Mouse (Mus musculus) forebrain, embryonic 15.5 days (tissue): ENCODE measurements around the gene Gm12248. TPM values are rescaled to one million over a fixed set of nuclear protein-coding genes. Genes with fewer than 3 reads are reported as not detected.

Experiments used
- ATAC-seq: fragments of 200-750 bp; cut with Nextera tagmentation; replicated peaks from 2 replicates; pipeline ENCODE4 v1.8.0; 2017; ENCODE audit warnings: mild to moderate bottlenecking, moderate TSS enrichment, moderate library complexity
- H3K27ac ChIP-seq: fragments of 300-500 bp; sonication (generic); replicated peaks from 2 replicates; pipeline ENCODE4 v1.5.1; 2015; ENCODE audit warnings: mild to moderate bottlenecking, inconsistent platforms
- H3K27me3 ChIP-seq: fragments of 300-500 bp; sonication (generic); 2 replicates; pipeline ENCODE4 v1.6.1; 2015; ENCODE audit warnings: inconsistent platforms
- H3K36me3 ChIP-seq: fragments of 300-500 bp; sonication (generic); 2 replicates; pipeline ENCODE4 v1.6.1; 2015; ENCODE audit warnings: mild to moderate bottlenecking, inconsistent platforms
- H3K4me1 ChIP-seq: fragments of 300-500 bp; sonication (generic); 2 replicates; pipeline ENCODE4 v1.6.1; 2015; ENCODE audit warnings: inconsistent platforms
- H3K4me2 ChIP-seq: fragments of 300-500 bp; sonication (generic); replicated peaks from 2 replicates; pipeline ENCODE4 v1.6.1; 2015; ENCODE audit warnings: mild to moderate bottlenecking, inconsistent platforms
- H3K4me3 ChIP-seq: fragments of 300-500 bp; sonication (generic); 2 replicates; pipeline ENCODE4 v1.5.1; 2015; ENCODE audit warnings: mild to moderate bottlenecking, inconsistent platforms
- H3K9ac ChIP-seq: fragments of 300-500 bp; sonication (generic); replicated peaks from 2 replicates; pipeline ENCODE4 v1.6.1; 2015; ENCODE audit warnings: mild to moderate bottlenecking, inconsistent platforms
- H3K9me3 ChIP-seq: fragments of 300-500 bp; sonication (generic); 2 replicates; pipeline ENCODE4 v1.6.1; 2016; ENCODE audit warnings: inconsistent platforms
- WGBS: fragments of 180-500 bp; shearing (Covaris S2); methylation state at CpG from one replicate; pipeline ENCODE4 v1.1.7; 2015; ENCODE audit warnings: mixed read lengths; 5-methylcytosine and 5-hydroxymethylcytosine counted together
- polyA plus RNA-seq: library from polyadenylated mRNA; unstranded; fragments of >200 nt; fragmentation: Nextera tagmentation; extraction: Ambion mirVana; gene quantifications from 2 replicates; pipeline ENCODE4 v1.2.1, GENCODE M21; 2015

Gm12248 gene
- polyA plus RNA-seq, result not detected in 2 replicates

DNA sequence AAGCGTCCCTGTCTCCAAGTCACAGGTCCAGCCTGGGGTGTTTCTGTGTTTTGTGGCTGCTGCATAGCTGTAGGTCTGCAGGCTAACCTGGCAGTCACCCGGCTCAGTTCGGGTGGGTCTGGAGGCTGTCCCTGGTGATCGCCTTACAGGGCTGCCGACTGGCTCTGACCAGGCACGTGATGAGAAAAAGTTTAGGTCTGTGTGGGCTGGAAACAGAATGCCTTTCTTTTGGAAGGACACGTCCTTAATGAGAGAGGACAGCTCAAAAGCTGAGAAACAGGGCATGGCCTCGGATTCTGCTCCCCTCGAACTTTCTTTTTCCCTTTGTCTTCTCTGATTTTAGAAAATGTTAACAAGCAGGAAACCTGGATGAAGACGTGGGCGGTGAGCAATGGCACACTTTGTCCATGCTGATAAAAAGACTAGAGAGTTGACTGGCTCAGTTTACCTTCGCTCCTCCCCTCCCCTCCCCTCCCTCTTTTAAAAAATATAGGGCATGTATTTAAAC is at the start of gene Gm12248:
Gene Gm12248 (minus strand): TSS at position 114 of the 508 bp plus-strand sequence.
- ATAC-seq, result no peak
- Histone ChIP-seq H3K4me3 (no peak within 1 kb of the TSS), H3K9me3 (no peaks in the 10 kb centered on the region), H3K36me3 (no peaks in the 10 kb centered on the region), H3K27me3 (0 out of 2 replicates have a peak, but pooled peaks cover 9% of the 10 kb centered on the region), H3K4me1 (peaks cover 8% of the 10 kb centered on the region), H3K27ac (no peak within 1 kb of the TSS), H3K9ac (no peak within 1 kb of the TSS), H3K4me2 (no peak within 1 kb of the TSS)
- WGBS, result 15% methylated on average over 12 of the region's 12 CpGs

DNA sequence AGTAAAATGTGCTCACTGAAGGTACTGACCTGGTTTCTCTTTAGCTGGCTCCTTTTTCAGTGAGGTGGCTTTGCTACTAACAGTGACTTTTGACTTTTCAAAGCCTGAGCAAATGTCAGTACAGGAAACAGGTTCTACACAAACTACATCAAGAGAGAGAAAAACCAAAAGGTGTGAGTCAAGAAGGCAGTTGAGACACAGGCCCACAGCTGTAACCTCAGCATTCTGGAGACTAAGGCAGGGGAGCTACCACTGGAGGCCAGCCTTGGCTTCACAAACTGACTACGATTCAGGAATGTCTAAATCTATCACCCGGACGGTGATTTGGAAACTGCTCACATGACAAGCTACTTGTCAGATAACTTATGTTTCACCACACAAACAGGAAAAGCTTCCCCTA is 46.5 kb upstream of the Gm12248 start:
- H3K36me3 ChIP-seq, result peaks cover 70% of the 10 kb centered on the region
- no peaks in the 10 kb centered on the region for H3K27me3 ChIP-seq
- no peak overlapping the region for H3K9ac ChIP-seq
- no peaks in the 10 kb centered on the region for H3K9me3 ChIP-seq
- 97% methylated on average over 3 of the region's 3 CpGs for WGBS
- no peaks in the 10 kb centered on the region for H3K4me1 ChIP-seq
- H3K4me3 ChIP-seq, result no peak overlapping the region
- no peak overlapping the region for H3K4me2 ChIP-seq
- H3K27ac ChIP-seq, result no peak overlapping the region
- no peak for ATAC-seq

DNA sequence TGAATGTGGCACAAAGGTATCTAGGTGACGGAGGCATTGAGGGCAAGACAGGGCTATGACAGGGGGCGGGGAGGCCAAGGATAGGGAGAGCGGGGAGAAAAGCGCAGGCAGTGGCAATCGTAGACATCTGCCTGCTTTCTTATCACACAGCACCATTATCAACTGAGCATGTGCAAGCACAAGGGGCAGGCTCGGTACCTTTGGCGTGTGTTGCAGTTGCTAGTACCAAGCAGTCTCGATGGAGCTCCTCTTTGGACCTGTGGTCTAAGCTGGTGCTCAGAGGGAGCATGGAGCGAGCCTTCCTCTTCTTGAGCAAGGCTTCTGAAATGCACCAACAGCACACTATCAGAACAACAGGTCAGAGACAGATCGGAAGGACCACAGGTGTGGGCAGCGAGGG is 45.9 kb upstream of the Gm12248 start:
- Histone ChIP-seq H3K4me2 (no peak overlapping the region), H3K4me3 (no peak overlapping the region), H3K27ac (no peak overlapping the region), H3K4me1 (no peaks in the 10 kb centered on the region), H3K9me3 (no peaks in the 10 kb centered on the region), H3K36me3 (peaks cover 71% of the 10 kb centered on the region), H3K9ac (no peak overlapping the region), H3K27me3 (no peaks in the 10 kb centered on the region)
- ATAC-seq, result no peak
- WGBS, result 91% methylated on average over 11 of the region's 11 CpGs

DNA sequence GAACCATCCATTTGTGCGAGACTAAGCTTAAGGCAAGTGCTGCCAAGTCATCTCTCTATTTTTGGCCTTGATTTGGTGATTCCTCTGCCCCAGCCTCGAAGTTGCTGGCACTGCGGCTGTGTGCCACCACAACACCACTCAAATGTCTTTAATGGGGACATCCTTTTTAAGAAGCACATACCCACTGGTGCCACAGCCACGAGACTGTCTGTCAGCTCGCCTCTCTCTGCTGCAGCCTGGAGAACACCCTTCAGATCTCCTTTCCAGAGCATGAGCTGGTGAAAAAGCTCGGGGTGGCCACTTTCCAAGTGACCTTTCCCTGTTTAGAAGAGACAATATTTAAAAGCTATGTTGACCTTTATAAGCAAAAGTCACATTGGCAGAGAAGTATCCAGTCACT is 43.7 kb upstream of the Gm12248 start:
- no peak for ATAC-seq
- no peak overlapping the region for H3K4me2 ChIP-seq
- no peak overlapping the region for H3K4me3 ChIP-seq
- no peaks in the 10 kb centered on the region for H3K4me1 ChIP-seq
- no peaks in the 10 kb centered on the region for H3K9me3 ChIP-seq
- no peak overlapping the region for H3K9ac ChIP-seq
- no peak overlapping the region for H3K27ac ChIP-seq
- WGBS, result 94% methylated on average over 6 of the region's 6 CpGs
- H3K27me3 ChIP-seq, result no peaks in the 10 kb centered on the region
- peaks cover 88% of the 10 kb centered on the region for H3K36me3 ChIP-seq

DNA sequence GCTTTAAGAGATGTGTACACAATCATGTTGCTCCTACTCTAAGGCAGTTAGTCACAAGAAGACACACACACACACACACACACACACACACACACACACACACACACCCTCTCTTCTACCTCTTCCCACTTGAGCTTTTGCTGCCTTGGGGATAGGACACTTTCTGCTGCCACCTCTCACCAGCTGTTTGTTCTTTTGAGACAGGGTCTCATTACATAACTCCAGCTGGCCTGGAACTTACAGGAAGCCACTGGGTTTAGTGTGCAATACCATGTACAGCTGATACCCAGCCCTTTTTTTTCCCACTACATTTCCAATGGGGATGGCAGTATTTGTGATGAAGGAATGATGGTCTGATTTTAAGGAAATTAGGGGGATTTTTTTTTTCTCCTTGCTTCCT is 42.4 kb upstream of the Gm12248 start:
- Histone ChIP-seq H3K9ac (no peak overlapping the region), H3K9me3 (no peaks in the 10 kb centered on the region), H3K4me1 (no peaks in the 10 kb centered on the region), H3K27me3 (no peaks in the 10 kb centered on the region), H3K4me3 (no peak overlapping the region), H3K4me2 (no peak overlapping the region), H3K36me3 (peaks cover 87% of the 10 kb centered on the region), H3K27ac (no peak overlapping the region)
- no peak for ATAC-seq

DNA sequence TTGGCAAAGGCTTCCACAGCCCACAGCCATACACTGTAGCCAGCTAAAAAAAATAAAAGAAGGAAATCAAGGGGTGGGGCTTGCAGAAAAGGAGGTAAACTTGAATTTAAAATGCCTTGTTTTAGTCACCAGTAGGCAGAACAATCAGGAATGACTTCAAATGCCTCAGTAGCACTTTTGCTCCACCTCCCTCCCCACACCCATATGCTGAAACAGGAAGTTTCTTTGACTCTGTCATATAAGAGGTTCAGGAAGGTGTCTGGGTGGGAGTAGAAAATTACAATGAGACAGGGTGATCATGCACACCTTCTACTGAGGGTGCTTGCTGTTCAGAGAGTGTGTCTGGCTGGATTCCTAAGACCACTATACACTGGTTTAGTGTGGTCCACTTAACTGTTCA is 41.9 kb upstream of the Gm12248 start:
- H3K9ac ChIP-seq, result no peak overlapping the region
- H3K36me3 ChIP-seq, result peaks cover 87% of the 10 kb centered on the region
- H3K4me3 ChIP-seq, result no peak overlapping the region
- no peaks in the 10 kb centered on the region for H3K9me3 ChIP-seq
- no peaks in the 10 kb centered on the region for H3K27me3 ChIP-seq
- no peak overlapping the region for H3K27ac ChIP-seq
- ATAC-seq, result no peak
- no peak overlapping the region for H3K4me2 ChIP-seq
- H3K4me1 ChIP-seq, result no peaks in the 10 kb centered on the region

DNA sequence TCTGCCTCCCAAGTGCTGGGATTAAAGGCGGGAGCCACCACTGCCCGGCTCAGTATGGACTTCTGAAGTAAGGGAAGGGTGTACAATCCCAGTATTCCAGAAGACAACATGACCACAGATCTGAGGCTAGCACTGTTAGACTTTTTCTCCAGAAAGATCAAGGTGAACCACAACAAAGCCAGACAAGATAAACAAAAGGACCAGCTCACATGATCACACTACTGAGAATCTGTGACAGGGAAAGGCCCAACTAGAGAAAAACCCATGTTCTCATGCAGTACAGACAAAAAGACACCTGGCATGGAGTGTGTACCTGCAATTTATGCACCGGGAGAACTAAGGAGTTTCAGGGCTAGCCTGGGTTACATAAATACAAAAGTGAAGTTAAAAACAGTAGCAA is 39.1 kb upstream of the Gm12248 start:
- whole genome bisulfite sequencing, result 92% methylated on average over 3 of the region's 3 CpGs
- Histone ChIP-seq H3K36me3 (peaks cover 85% of the 10 kb centered on the region), H3K9me3 (no peaks in the 10 kb centered on the region), H3K27ac (no peak overlapping the region), H3K4me3 (no peak overlapping the region), H3K9ac (no peak overlapping the region), H3K4me2 (no peak overlapping the region), H3K27me3 (no peaks in the 10 kb centered on the region), H3K4me1 (no peaks in the 10 kb centered on the region)
- no peak for ATAC-seq

DNA sequence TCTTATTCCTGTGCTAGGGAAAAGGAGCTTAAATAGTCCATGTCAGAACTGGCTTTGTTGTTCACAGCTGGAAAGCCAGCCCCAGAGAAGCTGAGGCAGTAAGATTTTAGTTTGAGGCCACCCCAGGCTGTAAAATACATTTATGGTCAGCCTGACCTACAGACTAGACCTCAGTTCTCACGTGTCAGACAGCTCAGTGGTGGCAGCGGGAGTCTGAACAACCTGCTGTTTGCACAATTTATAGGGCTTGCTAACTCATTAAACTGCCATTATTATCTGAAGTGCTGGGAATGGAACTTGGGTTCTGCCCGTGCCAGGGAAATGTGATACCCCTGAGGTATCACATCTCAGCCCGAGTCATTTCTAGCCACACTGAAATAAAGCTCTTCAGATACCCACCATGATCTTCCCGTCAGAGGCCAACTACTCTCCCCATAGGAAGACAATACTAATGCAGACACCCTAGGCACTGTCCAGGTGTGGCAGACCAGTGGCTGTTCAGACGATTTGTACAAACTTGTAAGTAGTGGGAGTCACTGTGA is 36.4 kb upstream of the Gm12248 start:
- Histone ChIP-seq H3K4me1 (peaks cover 4% of the 10 kb centered on the region; the same call in 1 of the 2 replicates), H3K9me3 (no peaks in the 10 kb centered on the region), H3K4me2 (no peak overlapping the region), H3K36me3 (peaks cover 66% of the 10 kb centered on the region), H3K4me3 (no peak overlapping the region), H3K27me3 (no peaks in the 10 kb centered on the region), H3K9ac (no peak overlapping the region), H3K27ac (no peak overlapping the region)
- no peak for ATAC-seq
- 83% methylated on average over 6 of the region's 6 CpGs for WGBS

DNA sequence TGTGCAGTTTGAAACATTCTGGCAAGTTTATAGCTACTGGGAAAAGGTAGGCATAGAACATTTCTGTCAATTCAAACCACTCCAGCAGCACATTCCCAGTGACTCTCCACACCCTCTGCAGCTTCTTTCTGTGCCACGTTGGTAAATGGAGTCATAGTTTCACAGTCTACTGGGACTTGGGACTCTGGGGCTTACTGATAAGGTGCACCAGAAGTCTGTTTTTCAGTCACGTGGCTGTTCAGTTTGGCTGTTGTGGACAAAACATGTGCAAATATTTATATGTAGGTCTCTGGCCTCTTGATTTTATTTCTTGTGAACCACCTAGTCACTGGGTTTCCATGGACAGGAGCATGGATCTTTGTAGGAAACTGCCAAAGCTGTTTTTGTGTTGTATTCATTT is 34.6 kb upstream of the Gm12248 start:
- no peaks in the 10 kb centered on the region for H3K9me3 ChIP-seq
- H3K9ac ChIP-seq, result no peak overlapping the region
- no peaks in the 10 kb centered on the region for H3K27me3 ChIP-seq
- no peak overlapping the region for H3K4me2 ChIP-seq
- no peak overlapping the region for H3K4me3 ChIP-seq
- H3K36me3 ChIP-seq, result peaks cover 69% of the 10 kb centered on the region
- no peak overlapping the region for H3K27ac ChIP-seq
- WGBS, result 88% methylated on average over 2 of the region's 2 CpGs
- ATAC-seq, result no peak
- peaks cover 4% of the 10 kb centered on the region; the same call in 1 of the 2 replicates for H3K4me1 ChIP-seq

DNA sequence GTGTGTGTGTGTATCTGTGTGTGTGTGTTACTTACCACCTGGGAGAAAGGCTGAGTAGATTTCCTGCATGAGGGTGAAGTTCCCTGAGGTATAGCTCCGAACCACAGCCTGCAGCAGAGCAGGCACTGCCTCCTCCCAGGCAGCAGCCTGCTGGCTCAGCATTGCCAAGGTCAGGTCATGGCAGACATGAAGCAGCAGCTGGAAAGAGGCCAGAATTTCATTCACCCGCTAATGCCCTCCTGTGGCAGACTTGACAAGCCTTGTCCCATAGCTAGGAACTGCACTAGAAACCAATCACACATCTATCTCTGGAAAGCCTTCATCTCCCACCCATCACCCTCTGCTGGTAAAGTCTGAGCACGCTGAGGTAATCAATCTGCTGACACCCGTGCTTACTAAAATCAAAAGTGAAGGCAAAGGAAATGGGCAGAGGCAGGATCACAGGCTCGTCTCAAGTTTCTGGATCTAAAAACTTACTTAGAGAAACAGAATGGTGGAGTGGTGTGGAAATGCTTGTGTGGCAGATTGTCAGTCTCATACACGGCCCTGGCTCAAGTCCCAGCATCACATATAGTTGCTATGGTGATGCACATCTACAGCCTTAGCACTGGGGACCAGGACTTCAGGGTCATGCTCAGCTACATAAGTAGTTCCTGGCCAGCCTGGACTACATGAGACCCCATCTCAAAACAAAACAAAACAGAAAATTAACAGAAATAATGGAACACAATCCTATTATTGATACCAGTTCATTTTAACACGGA is 33.6 kb upstream of the Gm12248 start:
- Histone ChIP-seq H3K27me3 (no peaks in the 10 kb centered on the region), H3K4me2 (no peak overlapping the region), H3K4me1 (peaks cover 4% of the 10 kb centered on the region; the same call in 1 of the 2 replicates), H3K36me3 (peaks cover 65% of the 10 kb centered on the region), H3K9ac (no peak overlapping the region), H3K9me3 (no peaks in the 10 kb centered on the region), H3K4me3 (no peak overlapping the region), H3K27ac (no peak overlapping the region)
- WGBS, result 69% methylated on average over 7 of the region's 7 CpGs
- ATAC-seq, result no peak

DNA sequence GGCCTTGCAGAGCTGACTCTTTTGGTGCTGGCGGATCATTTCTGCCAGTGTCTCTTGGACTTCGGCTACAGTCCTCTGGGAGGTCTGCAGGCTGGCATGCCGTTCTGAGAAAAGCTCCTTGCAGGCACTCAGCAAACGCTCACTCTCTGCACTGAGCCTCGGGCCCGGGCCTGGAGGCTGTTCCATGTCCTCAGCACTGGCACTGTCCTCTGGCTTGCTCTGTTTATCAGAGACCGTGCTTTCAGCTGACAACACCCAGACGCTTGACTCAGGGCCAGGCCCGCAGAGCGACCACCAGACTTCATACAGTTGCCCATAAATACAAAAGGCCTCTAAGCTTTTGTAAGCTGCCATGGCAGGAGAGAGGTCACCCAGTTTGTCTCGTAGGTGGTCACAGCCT is 32.1 kb upstream of the Gm12248 start:
- 88% methylated on average over 11 of the region's 11 CpGs for WGBS
- no peak overlapping the region for H3K9ac ChIP-seq
- H3K4me3 ChIP-seq, result no peak overlapping the region
- H3K27me3 ChIP-seq, result no peaks in the 10 kb centered on the region
- H3K36me3 ChIP-seq, result peaks cover 67% of the 10 kb centered on the region
- no peak overlapping the region for H3K27ac ChIP-seq
- no peaks in the 10 kb centered on the region for H3K9me3 ChIP-seq
- no peak overlapping the region for H3K4me2 ChIP-seq
- ATAC-seq, result no peak
- peaks cover 4% of the 10 kb centered on the region; the same call in 1 of the 2 replicates for H3K4me1 ChIP-seq

DNA sequence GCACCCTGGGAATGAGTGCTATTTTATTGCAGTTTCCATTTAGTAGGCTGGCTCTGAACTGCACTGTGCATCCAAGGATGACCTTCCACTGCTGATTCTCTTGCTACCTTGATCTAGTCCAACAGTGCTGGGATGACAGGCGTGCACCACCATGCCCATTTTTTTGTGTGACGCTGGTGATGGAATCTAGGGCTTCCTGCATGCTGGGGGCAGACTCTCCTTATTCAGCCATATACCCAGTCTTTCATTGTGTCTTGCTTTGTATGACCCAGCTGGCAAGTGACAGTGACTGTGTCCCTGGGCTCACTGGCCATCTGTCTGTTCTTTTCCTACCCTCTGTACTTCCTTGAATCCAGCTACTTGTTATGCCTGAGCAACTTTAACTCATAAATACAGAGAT is 30.8 kb upstream of the Gm12248 start:
- Histone ChIP-seq H3K27me3 (no peaks in the 10 kb centered on the region), H3K36me3 (peaks cover 63% of the 10 kb centered on the region), H3K9ac (no peak overlapping the region), H3K9me3 (no peaks in the 10 kb centered on the region), H3K4me2 (no peak overlapping the region), H3K27ac (no peak overlapping the region), H3K4me1 (peaks cover 4% of the 10 kb centered on the region; the same call in 1 of the 2 replicates), H3K4me3 (no peak overlapping the region)
- WGBS, result 84% methylated on average over 2 of the region's 2 CpGs
- no peak for ATAC-seq
